Mouse (Mus musculus): ENCODE measurements around the gene Tmem220.

The Tmem220 gene

DNA sequence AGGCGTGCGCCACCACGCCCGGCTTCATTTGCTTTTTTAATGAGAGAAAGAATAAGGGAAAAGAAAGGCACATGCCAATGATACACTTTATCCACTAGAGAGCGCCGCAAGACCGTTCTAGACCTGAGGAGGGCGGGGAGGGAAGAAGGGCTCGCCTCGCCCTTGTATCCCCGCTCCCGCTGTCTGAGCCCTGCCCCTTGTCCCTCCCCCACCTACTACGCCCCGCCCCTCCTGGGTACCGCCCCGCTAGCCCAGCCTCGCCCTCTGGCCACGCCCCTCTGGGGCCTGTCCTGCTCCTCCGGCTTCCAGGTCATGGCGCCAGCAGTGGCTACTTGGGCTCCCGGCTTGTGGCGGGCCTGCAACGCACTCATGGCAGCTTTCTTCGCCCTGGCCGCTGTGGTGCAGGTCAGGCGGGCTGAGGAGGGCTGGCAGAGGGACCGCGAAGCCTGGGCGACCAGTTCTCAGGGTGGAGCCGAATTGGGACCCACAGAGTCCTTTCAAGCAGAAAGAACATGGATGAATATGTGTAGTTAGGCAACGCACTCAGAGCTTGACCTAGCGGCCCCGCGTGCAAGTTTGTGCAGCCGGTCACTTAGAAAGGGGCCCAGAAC is at the start of gene Tmem220:
Gene Tmem220 (plus strand): TSS at position 288 of the 611 bp plus-strand sequence.
- peak; percentile 92 for DNase-seq (ENCODE audit: low read depth, low spot score)

DNA sequence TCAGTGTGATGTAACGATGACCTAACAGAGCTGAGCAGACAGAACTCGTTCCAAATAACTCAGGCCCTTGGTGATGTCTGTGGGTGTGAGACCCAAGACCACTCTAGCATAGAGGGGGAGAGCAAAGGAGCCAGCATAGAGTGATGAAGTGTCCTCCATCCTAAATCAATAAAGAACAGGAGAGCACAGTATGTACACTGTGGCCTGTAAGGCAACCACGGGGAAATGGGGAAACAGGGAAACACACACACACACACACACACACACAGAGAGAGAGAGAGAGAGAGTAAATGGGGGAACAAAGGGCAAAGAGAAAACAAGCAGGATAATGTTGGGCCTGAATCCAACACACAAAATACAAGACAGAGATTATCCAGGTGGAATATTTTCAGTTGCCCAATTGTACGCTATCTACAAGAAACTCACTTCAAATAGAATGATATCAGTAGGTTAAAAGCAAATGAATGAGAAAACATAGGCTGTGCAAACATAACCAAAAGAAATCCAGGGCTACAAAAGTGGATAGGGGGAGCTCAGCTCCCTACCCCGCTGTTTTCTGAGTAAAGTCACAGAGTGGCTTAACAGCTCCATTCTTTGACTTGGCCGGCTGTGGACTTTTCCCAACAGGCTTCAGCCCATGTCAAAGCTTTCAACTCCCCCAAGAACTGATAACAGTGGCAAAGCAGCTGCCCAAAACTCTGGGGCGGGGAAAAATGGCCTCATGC is 49.2 kb upstream of the Tmem220 start:
- DNase-seq (ENCODE audit: low read depth, low spot score) = no peak

DNA sequence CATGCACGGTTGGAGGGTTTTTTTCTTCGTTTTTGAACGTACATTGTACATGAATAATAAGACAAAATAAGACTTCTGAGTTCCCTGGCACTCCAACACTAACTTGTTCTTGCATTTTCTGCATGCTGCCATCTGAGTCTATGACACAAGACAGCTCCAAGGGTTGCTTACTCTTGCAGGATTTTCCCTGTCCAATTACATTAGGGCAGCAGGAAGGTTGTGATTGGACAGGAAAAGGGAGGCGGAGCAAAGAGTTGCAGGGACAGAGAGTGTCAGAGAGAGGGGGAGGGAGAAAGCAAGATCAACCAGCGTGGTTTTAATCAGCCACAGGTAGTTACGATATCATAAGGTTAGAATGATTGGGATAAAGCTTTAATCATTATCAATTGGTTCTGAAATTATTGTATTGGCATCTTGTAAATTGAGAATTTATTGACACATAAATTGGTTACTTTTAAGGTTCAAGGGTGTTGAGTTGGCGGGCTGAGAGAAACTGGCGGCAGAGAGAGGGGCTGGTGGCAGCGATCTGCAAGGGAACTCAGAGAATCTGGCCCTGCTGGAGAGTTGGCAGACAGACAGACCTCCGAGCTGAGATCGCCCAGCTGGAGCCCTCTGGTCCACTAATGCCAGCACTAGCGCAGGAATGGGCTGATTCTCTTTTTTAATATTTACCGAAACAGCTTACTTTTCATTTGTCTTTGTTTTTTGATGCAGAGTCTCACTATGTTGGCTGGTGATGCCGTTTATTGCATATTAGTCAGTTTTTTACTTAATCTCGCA is 43.4 kb upstream of the Tmem220 start:
- no peak for DNase-seq (ENCODE audit: low read depth, low spot score)

DNA sequence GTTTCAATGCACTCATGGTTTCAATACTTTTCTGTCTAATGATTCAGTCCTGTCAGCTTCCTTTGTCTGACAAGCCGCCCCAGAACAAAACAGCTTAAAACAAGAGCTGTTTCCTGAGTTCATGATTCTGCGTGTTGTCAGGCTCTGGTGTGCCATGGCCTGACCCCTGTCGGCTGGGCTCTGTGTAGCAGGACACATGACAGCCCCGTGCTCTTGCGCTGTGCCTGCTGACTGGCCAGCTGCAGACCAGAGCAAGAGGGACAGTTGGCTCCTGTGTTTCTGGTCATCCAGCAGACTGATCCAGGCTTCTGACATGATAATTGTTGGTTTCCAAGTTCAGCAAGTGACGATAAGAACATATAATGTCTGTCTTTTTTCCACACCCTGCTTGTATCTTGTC is 42.2 kb upstream of the Tmem220 start:
- DNase-seq (ENCODE audit: low read depth, low spot score) = no peak

DNA sequence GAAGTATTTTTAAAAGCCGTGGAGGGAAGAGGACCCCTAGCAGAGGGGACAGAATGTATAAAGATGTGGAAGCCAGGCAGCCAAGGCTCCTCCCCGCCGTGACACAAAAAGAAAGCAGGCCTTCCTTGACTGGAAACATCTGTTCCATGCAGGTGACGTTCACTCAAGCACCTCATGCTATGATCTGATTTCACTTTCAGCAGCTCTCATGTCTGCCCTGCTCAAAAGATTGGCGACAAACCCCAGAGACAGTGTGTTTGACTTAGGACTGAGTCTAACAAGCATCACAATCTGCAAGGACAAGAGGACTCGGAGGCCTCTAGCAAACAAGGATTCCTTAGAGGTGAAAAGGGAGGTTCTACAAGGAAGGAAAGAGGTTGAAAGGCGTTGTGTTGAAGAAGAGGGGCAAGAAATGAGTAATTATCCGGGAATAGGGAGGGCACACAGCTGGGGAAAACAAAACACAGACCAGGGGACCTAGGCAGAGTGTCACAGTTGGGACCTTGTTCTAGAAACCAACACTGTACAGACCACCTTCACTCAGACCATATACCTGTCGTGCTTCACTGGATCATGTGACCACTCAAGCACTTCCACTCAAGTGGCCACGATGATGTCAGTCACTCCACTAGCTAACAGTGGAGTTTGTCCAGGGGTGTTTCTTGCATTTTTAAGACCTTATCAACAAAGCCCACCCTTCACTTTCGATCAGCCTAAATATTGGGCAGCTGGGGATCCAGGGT is 41.4 kb upstream of the Tmem220 start:
- DNase-seq (ENCODE audit: low read depth, low spot score) = no peak

DNA sequence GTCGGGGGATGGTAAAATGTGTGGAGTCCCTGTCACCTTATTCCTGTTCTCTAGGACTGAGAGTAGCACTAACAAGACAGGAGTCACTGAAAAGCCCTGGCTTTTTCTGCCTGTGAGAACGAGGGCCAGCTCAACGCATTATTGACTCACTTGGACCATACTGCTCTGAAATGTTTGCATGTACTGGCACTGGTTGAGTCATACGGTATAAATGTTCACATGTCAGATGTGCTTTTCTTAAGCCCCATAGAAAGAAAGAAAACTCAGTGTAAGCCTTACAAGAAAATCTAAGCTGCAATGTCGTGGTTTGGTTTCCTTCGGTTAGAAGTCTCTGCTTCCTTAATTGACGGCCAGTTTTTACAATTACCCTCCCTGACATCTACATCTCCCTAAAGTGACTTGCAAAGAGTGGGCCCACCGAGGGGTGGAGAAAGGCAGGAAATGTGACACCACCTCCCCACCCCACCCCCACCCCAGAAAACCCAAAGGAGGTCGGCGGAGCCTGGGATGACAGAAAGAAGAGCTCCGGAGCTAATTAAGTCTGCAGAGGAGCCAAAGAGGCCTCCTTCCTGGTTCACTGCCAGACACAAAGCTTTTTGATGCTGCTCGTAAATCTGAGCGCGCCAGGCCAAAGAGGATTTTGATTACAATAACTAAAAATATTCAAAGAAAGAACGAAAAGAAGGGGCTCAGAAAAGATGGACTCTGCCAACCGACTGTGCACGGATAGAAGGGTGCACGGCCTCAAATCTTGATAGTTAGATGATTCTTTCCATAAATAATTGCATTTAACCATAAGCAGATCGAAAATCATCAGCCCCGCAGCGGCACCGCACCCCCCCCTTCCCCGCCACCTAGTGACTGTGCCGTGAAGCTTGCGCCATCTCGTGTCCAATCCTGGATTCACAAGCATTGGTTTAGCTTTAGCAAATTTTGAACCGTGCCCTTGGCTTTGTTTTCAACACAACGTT is 40.5 kb upstream of the Tmem220 start:
- DNase-seq (ENCODE audit: low read depth, low spot score) = peak; percentile 41

DNA sequence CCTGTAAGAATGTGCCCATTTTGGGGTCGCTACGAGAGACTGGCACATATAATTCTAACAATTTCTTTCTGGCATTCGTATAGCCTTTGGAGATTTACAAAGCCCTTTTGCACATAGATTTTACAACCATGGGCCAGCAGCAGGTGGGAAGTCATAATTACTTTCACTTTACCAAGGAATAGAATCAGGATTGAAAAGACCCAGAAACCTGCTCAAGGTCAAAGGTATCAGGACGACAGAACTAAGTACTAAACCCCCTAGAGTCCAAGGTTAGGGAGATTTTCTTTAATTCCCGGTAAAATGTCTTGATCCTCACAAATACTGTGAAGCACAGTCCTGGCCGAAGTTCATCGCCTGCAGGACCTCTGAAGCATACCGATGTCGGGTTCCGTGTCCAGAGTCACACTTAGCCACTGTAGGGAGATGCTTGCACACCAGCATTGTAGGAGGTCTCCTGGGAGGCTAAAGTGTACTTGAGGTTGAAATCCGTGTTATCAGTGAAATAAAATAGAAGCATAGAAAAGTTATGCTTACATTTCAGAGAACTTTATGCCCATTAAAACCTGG is 39.7 kb upstream of the Tmem220 start:
- DNase-seq (ENCODE audit: low read depth, low spot score) = no peak

DNA sequence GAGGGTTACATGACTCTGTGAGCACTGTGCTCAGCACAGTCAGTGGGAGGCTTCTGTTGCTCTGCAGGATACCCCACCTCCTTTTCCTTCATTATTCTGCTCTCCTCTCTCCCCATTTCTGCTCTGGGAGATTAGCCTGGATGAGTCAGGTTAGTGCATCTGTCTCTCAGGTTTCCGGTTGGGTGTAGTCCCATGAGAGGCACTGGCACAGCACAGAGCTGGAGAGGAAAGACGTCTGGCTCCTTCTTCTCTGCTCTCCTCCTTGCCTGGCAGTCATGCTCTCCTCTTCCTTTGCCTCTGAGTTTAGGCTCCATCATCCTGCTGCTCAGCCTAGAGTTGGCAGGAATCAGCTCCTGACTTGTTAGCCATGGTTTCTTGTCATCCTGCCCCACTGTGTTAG is 32.8 kb upstream of the Tmem220 start:
- DNase-seq (ENCODE audit: low read depth, low spot score) = no peak

DNA sequence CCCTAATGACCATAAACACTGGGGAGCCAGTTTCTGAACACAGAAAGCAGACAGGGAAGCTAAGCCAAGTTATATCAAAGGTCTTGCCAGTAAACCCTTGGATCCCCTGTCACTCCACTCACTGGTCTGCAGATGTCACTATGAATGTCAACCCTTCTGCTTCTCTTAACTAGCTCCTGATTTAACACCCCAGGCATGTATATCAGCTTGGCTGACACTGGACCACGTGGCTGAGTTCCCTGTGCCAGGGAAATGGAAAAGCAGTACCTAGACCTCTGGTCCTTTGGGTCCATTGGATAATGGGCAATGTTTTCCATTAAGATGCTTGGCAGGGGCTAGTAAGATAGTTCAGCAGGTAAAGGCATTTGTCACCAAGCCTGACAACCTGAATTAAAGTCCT is 31.3 kb upstream of the Tmem220 start:
- no peak for DNase-seq (ENCODE audit: low read depth, low spot score)

DNA sequence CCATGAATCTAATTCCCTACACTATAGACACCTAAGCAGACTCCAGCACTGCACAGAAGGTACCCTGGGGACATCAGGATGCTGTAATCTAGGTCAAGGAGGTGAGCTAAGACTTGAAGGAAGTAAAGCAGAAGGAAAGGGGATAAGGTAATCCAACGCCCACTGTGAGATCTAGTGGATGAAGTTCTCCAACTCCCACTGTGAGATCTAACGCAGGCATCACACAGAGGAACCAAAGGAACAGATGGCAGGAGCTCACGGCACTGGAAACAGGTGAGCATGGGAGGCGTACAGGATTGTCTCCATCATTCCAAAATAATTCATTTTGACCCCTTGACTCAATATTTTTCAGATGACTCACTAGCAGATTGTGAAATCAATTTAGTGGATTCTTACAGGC is 28.5 kb upstream of the Tmem220 start:
- no peak for DNase-seq (ENCODE audit: low read depth, low spot score)

DNA sequence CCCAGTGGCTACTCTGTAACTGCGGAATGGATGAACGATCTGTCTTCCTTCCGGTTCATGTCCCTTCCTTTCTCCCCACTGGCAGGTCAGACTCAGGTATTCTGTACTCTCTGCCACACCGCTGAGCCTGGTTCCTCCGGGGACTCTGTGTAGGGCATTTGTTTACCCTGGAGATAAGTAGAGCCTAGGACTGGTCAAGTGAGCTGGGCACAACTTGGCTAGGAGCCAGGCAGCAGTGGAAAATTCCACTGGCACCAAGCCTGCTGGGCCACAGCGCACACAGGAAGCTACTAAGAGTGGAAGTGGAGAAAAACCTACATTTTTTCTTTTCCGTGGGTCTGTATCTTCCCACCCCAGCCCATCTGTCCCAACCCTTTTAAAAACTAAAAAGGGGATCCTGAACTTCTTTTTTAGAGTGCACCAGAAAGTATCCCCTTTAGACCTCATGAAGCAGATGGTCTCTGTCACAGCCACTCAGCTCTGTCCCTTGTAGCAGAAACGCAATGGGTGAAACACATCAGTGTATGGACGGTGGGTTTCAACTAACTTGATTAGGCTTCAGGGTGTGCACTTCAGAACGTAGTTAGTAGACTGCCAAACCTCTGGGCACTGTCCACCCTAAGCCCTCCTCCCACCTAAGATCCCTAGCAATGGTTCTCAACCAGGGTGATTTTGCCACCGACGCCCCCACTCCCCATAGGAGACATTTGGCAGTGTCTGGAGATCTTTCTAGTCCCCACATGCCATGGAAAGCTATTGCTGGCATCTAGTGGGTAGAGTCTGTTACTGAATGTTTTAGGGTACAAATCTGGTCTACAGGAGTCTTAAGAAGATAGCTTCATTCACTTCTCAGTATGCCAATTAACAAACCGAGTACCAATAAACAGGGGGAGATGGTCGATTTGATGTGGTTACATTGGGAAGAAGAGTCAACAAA is 26.2 kb upstream of the Tmem220 start:
- no peak for DNase-seq (ENCODE audit: low read depth, low spot score)

DNA sequence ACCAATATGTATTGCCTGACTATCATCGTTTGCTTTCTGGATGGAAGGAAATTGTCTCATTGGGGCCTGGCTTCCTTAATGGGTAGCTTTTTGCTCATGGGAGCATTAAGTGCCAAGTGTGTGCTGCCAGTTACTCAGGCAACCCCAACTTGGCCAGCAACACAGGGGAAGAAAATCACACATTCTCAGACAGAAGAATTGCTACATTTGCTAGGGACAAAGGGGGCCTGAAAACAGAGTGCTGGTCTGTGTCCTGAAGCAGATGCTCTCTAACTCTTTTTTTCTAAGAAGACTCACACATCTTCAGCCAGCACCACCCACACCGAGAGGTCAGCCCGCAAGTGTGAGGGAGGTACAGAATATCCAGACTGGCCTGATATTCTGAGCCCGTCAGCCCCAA is 24.3 kb upstream of the Tmem220 start:
- no peak for DNase-seq (ENCODE audit: low read depth, low spot score)

DNA sequence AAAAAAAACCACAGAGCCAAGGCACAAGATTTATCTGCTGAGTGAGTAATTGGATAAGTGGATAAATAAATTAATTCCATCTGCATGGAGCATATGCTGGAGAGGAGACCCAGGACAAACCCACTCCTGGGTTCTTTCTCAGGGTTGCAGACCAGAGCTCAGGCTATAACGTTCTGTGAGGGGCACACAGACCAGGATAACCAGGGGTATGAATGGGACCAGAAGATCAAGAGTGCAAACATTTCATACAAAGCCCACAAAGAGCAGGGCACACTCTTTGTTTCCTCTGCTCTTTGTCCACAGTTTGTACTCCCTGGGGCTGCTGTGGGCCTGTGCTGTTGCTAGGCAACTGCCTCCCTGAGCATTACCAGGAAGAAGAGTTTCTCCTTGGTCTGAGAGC is 23.2 kb upstream of the Tmem220 start:
- DNase-seq (ENCODE audit: low read depth, low spot score) = no peak

DNA sequence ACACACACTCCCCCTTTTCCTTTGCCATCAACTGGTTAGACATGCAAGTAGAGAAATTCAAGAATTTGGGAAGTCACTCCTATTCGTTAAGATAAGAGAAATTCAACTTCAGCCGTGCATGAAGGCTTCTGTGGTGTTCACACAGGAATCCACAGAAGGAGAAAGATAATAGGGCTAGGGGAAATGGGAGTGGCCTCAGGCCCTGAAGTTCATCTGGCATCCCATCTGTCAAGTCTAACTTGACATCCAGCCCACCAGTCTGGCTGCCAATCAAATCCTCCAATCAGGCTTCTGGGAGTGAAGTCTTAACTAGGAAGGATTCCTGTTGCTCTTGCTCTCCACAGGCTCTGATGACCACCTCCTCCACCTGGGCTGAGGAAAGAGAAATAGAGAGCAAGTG is 22.0 kb upstream of the Tmem220 start:
- no peak for DNase-seq (ENCODE audit: low read depth, low spot score)

DNA sequence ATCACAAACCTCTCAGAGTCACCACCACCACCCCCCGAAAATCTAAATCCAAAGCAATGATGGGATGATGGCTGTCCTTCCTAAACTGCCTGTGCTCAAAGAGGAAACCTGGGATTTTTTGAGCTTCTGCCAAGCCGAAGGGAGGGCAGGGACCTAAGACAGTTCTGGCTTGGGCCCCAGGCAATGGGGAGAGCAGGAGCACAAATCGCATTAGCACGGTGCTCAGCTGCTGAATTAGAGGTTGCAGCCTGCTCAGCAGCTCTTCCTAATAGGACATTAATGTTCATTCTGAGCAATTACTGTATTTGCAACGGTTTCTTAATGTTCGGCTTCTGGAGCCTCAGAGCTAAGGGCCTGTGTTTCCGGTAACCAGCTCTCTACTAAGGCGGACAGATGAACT is 17.0 kb upstream of the Tmem220 start:
- no peak for DNase-seq (ENCODE audit: low read depth, low spot score)

DNA sequence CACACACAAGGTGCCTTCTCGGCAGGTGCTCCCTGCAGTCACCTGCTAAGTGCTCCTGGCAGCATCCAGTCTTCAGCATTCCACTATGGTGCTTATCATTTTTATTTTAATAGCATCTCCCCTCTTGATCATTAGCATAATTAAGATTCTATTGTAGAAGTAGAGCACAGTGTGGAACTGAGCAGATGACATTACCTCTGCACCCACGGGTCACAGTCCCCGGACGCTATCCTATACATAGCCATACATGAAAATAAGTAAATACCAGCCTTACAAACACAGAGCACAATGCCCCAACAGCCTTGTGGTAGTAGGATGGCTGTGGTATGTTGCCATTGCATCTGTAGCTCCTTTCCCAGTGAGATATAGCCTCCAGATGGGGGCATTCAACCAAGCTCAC is 16.4 kb upstream of the Tmem220 start:
- DNase-seq (ENCODE audit: low read depth, low spot score) = no peak

DNA sequence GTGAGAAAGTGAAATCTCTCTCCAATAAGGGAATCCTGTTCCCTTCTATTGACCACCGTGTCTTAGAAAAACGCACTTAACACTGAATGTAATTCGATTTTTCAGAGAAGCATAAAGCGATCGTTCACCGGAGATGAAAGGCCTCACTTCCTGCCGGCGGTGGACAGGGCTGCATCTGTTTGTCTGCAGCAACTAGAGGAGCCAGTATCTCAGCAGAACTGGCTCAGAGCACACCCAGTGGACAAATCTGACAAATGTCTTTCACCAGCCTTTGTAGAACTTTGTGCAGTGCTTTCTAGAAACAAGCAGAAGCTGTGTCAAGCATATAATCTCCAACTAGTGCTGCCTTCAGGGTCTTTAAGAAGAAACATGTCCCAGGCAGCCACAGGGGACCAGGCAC is 14.5 kb upstream of the Tmem220 start:
- no peak for DNase-seq (ENCODE audit: low read depth, low spot score)

DNA sequence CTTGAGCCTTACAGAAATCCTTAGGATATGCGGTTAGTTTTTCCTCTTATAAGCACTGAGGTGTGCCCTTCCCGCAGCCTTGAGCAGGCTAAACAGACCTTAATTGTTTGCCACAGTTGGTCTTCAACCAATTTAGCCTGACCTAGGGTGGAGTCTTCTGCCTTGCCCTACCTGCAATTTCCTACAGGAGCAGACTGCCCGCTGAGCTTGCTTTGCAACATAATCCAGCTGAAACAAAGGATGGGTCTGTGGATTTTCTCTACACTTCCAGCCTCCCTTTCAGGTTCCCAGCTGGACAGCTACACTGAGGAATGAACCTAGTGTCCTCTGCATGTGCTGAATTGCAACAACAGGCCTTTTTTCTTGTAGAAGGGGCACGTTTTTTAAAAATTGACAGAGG is 13.3 kb upstream of the Tmem220 start:
- DNase-seq (ENCODE audit: low read depth, low spot score) = no peak

DNA sequence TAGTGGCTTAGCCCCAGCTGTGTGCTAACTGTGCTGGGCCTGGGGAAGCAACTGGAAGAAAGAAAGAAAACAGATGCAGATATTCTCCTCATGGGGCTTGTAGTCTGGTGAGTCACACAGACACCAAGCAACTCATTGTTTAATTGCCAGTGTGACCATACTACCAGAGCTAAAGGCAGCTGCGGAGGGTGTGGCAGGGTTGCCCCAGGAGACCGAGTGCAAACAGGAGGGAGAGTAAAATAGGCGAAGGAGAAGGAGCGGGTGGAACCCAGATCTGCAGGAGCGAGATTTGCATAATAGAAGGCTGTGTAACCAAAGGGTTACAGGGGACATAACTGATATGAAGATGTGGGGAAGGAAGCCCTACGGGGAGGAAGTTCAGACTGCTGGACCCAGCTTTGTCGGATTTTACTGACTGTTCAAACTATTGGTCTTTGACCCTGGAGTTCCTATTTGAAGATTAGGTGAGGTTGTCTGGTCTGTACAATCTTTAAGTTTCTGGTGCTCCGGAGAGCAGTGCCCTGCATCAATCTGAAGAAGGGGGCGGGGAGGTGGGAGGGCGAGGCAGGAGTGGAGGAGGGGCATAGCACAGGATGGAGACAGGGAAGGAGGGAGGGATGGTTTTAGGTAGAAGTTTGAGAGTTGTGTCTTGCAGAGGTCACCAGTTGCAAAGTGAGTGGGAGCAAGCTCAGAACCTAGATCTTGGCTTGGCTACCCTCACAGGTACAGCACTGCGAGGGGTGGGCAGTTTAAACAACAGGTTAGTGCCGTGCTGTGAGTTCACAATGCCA is 7.0 kb upstream of the Tmem220 start:
- no peak for DNase-seq (ENCODE audit: low read depth, low spot score)
